In the genomic region with DNA sequence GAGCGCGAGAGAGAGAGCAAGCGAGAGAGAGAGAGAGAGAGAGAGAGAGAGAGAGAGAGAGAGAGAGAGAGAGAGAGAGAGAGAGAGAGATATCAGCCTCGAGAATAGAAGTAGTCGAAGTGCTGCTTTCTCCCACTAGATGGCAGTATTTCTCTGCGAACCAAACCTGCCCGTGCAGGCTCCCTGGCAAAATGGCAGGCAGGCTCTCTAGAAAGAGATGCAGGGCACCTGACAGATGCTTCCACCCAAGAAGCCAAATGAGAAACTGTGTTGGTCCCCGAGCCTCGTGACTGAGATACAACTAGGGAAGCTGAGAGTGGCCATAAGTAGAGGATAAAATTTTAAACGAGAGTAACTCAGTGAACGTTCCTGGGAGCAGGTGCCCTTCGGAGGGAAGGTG, we compare ENCODE assay signal across 9 mouse cellular contexts. TPM values are rescaled to one million over a fixed set of nuclear protein-coding genes. Genes with fewer than 3 reads are reported as not detected.
DNase-seq lines count a peak whose midpoint lies in the region; ATAC-seq and TF ChIP-seq lines count a peak whose summit lies in the region.
"Had no signal": no experiment of that assay in that cellular context is flagged by ENCODE, and none has a peak within 500 bp of the region (broad histone marks: within the 10 kb centered on the region; RNA-seq: fewer than 3 reads in every experiment).

No protein-coding gene starts in this region.

- peak; percentile 70; the same call in 1 of the 2 replicates for TF ChIP-seq CTCF in small intestine, adult 2 months (IDR thresholded peaks at IDR 0.05; ENCODE audit: extremely low read depth, insufficient read length, insufficient replicate concordance, low read depth, low read length)

- DNase-seq in heart, adult 11 months = peak; percentile 88
- DNase-seq in c-Kit-positive CD71-negative TER-119-negative erythroid progenitor cells, embryonic 14.5 days (ENCODE audit: low read depth) = peak; percentile 69
- peak; percentile 85 for DNase-seq in hindbrain, embryonic 11.5 days (ENCODE audit: low spot score)
- peak; percentile 77 to 84 for DNase-seq in left cerebral cortex, postnatal 10 days (ENCODE audit: extremely low spot score in 1 of 2, low spot score in 2 of 2)
- peak; percentile 93 for DNase-seq in midbrain, embryonic 14.5 days

- H3K4me2 ChIP-seq in heart, embryonic 11.5 days = no peak overlapping the region
- no peak overlapping the region for H3K4me2 ChIP-seq in forebrain, embryonic 12.5 days
- no peak overlapping the region for H3K4me2 ChIP-seq in hindbrain, embryonic 11.5 days (replicated peaks; ENCODE audit: low read depth, low read length)
- no peak overlapping the region for H3K4me2 ChIP-seq in midbrain, embryonic 14.5 days (ENCODE audit: low read length)

- no peaks in the 10 kb centered on the region for H3K27me3 ChIP-seq in heart, embryonic 11.5 days (ENCODE audit: control insufficient read depth, insufficient read depth, low read length)
- H3K27me3 ChIP-seq in forebrain, embryonic 12.5 days = peaks cover 27% of the 10 kb centered on the region; the same call in 1 of the 2 replicates
- peaks cover 10% of the 10 kb centered on the region; the same call in 1 of the 2 replicates for H3K27me3 ChIP-seq in hindbrain, embryonic 11.5 days (ENCODE audit: control insufficient read depth, insufficient read depth, low read length)
- peaks cover 7% of the 10 kb centered on the region; the same call in 1 of the 2 replicates for H3K27me3 ChIP-seq in midbrain, embryonic 14.5 days (ENCODE audit: control insufficient read depth, insufficient read depth, low read length)
- H3K27me3 ChIP-seq in small intestine, adult 2 months (ENCODE audit: control insufficient read depth, insufficient read depth, low read length) = no peaks in the 10 kb centered on the region; the same call in 1 of the 2 replicates

- H3K9ac ChIP-seq in heart, embryonic 11.5 days (ENCODE audit: low read depth, low read length) = no peak overlapping the region
- no peak overlapping the region for H3K9ac ChIP-seq in forebrain, embryonic 12.5 days
- no peak overlapping the region for H3K9ac ChIP-seq in hindbrain, embryonic 11.5 days (ENCODE audit: low read depth, low read length)
- H3K9ac ChIP-seq in midbrain, embryonic 14.5 days (replicated peaks; ENCODE audit: low read length) = no peak overlapping the region

- no peak for ATAC-seq in heart, embryonic 11.5 days (replicated peaks; ENCODE audit: insufficient number of reproducible peaks, low FRiP score, low TSS enrichment)
- peak; percentile 69 for ATAC-seq in forebrain, embryonic 12.5 days (ENCODE audit: low FRiP score)
- no peak for ATAC-seq in hindbrain, embryonic 11.5 days (ENCODE audit: low FRiP score)
- no peak for ATAC-seq in midbrain, embryonic 14.5 days (ENCODE audit: low FRiP score, low TSS enrichment)

- H3K4me3 ChIP-seq in heart, embryonic 11.5 days (ENCODE audit: low read depth, low read length) = no peak overlapping the region
- no peak overlapping the region for H3K4me3 ChIP-seq in forebrain, embryonic 12.5 days (replicated peaks)
- H3K4me3 ChIP-seq in hindbrain, embryonic 11.5 days (ENCODE audit: low read depth, low read length) = no peak overlapping the region
- H3K4me3 ChIP-seq in midbrain, embryonic 14.5 days (replicated peaks; ENCODE audit: low read depth, low read length) = no peak overlapping the region
- no peak overlapping the region for H3K4me3 ChIP-seq in small intestine, adult 2 months (ENCODE audit: low read depth, low read length)
- H3K4me3 ChIP-seq: megakaryocyte, embryonic 14.5 days had no signal

- H3K27ac ChIP-seq in heart, embryonic 11.5 days (ENCODE audit: low read depth, low read length) = no peak overlapping the region
- H3K27ac ChIP-seq in forebrain, embryonic 12.5 days = no peak overlapping the region
- no peak overlapping the region for H3K27ac ChIP-seq in hindbrain, embryonic 11.5 days (ENCODE audit: low read depth, low read length)
- no peak overlapping the region for H3K27ac ChIP-seq in midbrain, embryonic 14.5 days (replicated peaks; ENCODE audit: low read depth, low read length)
- H3K27ac ChIP-seq in small intestine, adult 2 months (ENCODE audit: insufficient read depth, low read depth, low read length) = no peak overlapping the region

- 0 out of 2 replicates have a peak, but pooled peaks cover 5% of the 10 kb centered on the region for H3K9me3 ChIP-seq in heart, embryonic 11.5 days (replicated peaks; ENCODE audit: control insufficient read depth, low read length)
- peaks cover 12% of the 10 kb centered on the region; the same call in 1 of the 2 replicates for H3K9me3 ChIP-seq in forebrain, embryonic 12.5 days
- no peaks in the 10 kb centered on the region for H3K9me3 ChIP-seq in hindbrain, embryonic 11.5 days (ENCODE audit: control insufficient read depth, low read length)
- H3K9me3 ChIP-seq in midbrain, embryonic 14.5 days (ENCODE audit: control insufficient read depth, low read length) = no peaks in the 10 kb centered on the region

- H3K4me1 ChIP-seq in heart, embryonic 11.5 days (ENCODE audit: control insufficient read depth, insufficient read depth, low read length) = no peaks in the 10 kb centered on the region
- no peaks in the 10 kb centered on the region for H3K4me1 ChIP-seq in forebrain, embryonic 12.5 days
- no peaks in the 10 kb centered on the region for H3K4me1 ChIP-seq in hindbrain, embryonic 11.5 days (replicated peaks; ENCODE audit: control insufficient read depth, insufficient read depth, low read length)
- H3K4me1 ChIP-seq in midbrain, embryonic 14.5 days (ENCODE audit: control insufficient read depth, insufficient read depth, low read length) = 0 out of 2 replicates have a peak, but pooled peaks cover 3% of the 10 kb centered on the region
- H3K4me1 ChIP-seq in small intestine, adult 2 months (ENCODE audit: control insufficient read depth, insufficient read depth, insufficient read length, low read length) = no peaks in the 10 kb centered on the region; the same call in 1 of the 2 replicates

- TF ChIP-seq POLR2A in small intestine, adult 2 months (IDR thresholded peaks at IDR 0.05; ENCODE audit: low read depth, low read length) = no peak

- WGBS in heart, embryonic 11.5 days (ENCODE audit: insufficient replicate concordance) = 22% methylated on average over 11 of the region's 12 CpGs
- WGBS in forebrain, embryonic 12.5 days = 20% methylated on average over 11 of the region's 12 CpGs
- WGBS in hindbrain, embryonic 11.5 days = 26% methylated on average over 9 of the region's 12 CpGs
- WGBS in midbrain, embryonic 14.5 days = 22% methylated on average over 11 of the region's 12 CpGs
- WGBS in small intestine, adult 2 months = 21% methylated on average over 10 of the region's 12 CpGs

- intact Hi-C loops in left cerebral cortex, postnatal 10 days (cut with DNase I) = loop anchor here (2.0 to 10.0 kb wide), 2 partner anchors 133 to 271 kb away; no protein-coding TSS in a partner anchor

- H3K36me3 ChIP-seq in heart, embryonic 11.5 days (ENCODE audit: control insufficient read depth, insufficient read depth, low read length) = no peaks in the 10 kb centered on the region
- no peaks in the 10 kb centered on the region for H3K36me3 ChIP-seq in forebrain, embryonic 12.5 days (replicated peaks)
- no peaks in the 10 kb centered on the region for H3K36me3 ChIP-seq in hindbrain, embryonic 11.5 days (ENCODE audit: control insufficient read depth, insufficient read depth, low read length)
- no peaks in the 10 kb centered on the region for H3K36me3 ChIP-seq in midbrain, embryonic 14.5 days (ENCODE audit: control insufficient read depth, insufficient read depth, low read length)
- H3K36me3 ChIP-seq in small intestine, adult 2 months (ENCODE audit: control insufficient read depth, insufficient read depth, low read length) = no peaks in the 10 kb centered on the region

RNA-seq across cellular contexts. Expression of a gene that starts 13.4 kb away (rescaled TPM):
- polyA plus RNA-seq in heart, embryonic 11.5 days (2014; fragmentation: Nextera tagmentation; extraction: Ambion mirVana) = 0.13 TPM in 1 of 2 replicates, not detected in the other
- polyA plus RNA-seq in forebrain, embryonic 12.5 days (2016; fragmentation: Nextera tagmentation; extraction: Ambion mirVana) = 0.43 TPM in 1 of 2 replicates, not detected in the other
- 0.17 and 0.25 TPM in 2 replicates for polyA plus RNA-seq in hindbrain, embryonic 11.5 days (2014; fragmentation: Nextera tagmentation; extraction: Ambion mirVana)
- total RNA-seq in left cerebral cortex, postnatal 10 days (2021) = under 1 TPM; 0.32 to 0.34 TPM
- polyA plus RNA-seq in midbrain, embryonic 14.5 days (2014; fragmentation: Nextera tagmentation; extraction: Ambion mirVana) = 0.34 and 1.7 TPM in 2 replicates
- polyA plus RNA-seq in small intestine, adult 2 months (2012; rRNA removed) = 0.71 and 1.6 TPM in 2 replicates

RNA-seq across cellular contexts. Expression of a gene that starts 37.2 kb away (rescaled TPM):
- polyA plus RNA-seq in heart, embryonic 11.5 days (2014; fragmentation: Nextera tagmentation; extraction: Ambion mirVana) = 55.5 and 56.4 TPM in 2 replicates
- 105 TPM in 2 replicates for polyA plus RNA-seq in forebrain, embryonic 12.5 days (2016; fragmentation: Nextera tagmentation; extraction: Ambion mirVana)
- 91.1 and 104 TPM in 2 replicates for polyA plus RNA-seq in hindbrain, embryonic 11.5 days (2014; fragmentation: Nextera tagmentation; extraction: Ambion mirVana)
- 10 to 100 TPM; 57.1 to 57.5 TPM for total RNA-seq in left cerebral cortex, postnatal 10 days (2021)
- polyA plus RNA-seq in midbrain, embryonic 14.5 days (2014; fragmentation: Nextera tagmentation; extraction: Ambion mirVana) = 83.8 and 96.8 TPM in 2 replicates
- polyA plus RNA-seq in small intestine, adult 2 months (2012; rRNA removed) = 2.9 and 7.3 TPM in 2 replicates
